Comparison of ENCODE assay signal across 4 mouse cellular contexts in genomic region chr5:6881396-6881795, GRCm38 (mm10).
"Had no signal": no experiment of that assay in that cellular context is flagged by ENCODE, and none has a peak within 500 bp of the region (broad histone marks: within the 10 kb centered on the region; RNA-seq: fewer than 3 reads in every experiment).

No protein-coding gene starts in this region.

- H3K9ac ChIP-seq: neural tube, embryonic 13.5 days; neural tube, embryonic 15.5 days; stomach, embryonic 15.5 days had no signal

- H3K4me1 ChIP-seq: neural tube, embryonic 13.5 days; neural tube, embryonic 15.5 days; stomach, embryonic 15.5 days had no signal

- H3K27ac ChIP-seq: neural tube, embryonic 13.5 days; neural tube, embryonic 15.5 days; stomach, embryonic 15.5 days; stomach, postnatal 0 days had no signal

- H3K9me3 ChIP-seq: neural tube, embryonic 13.5 days; neural tube, embryonic 15.5 days; stomach, embryonic 15.5 days had no signal

- H3K27me3 ChIP-seq: neural tube, embryonic 13.5 days; neural tube, embryonic 15.5 days; stomach, embryonic 15.5 days had no signal

- H3K36me3 ChIP-seq: neural tube, embryonic 13.5 days; neural tube, embryonic 15.5 days; stomach, embryonic 15.5 days had no signal

- H3K4me3 ChIP-seq: neural tube, embryonic 13.5 days; neural tube, embryonic 15.5 days; stomach, embryonic 15.5 days had no signal

- H3K4me2 ChIP-seq: neural tube, embryonic 13.5 days; neural tube, embryonic 15.5 days; stomach, embryonic 15.5 days had no signal
